Mouse (Mus musculus): Measurements from ENCODE around the gene Hexa. TPM values are rescaled to one million over a fixed set of nuclear protein-coding genes. Genes with fewer than 3 reads are reported as not detected.
A peak's percentile ranks its signal among the peaks of the same experiment; 100 is the strongest.

The Hexa gene
- total and polyA plus RNA-seq, 3 experiments: 44.3 to 54.0 TPM; not detected in 1

- H3K9ac ChIP-seq (ENCODE audit: control insufficient read depth, low read depth, low read length, poor library complexity, severe bottlenecking): no peak within 1 kb of the TSS
- H3K27ac ChIP-seq (ENCODE audit: control insufficient read depth, low read depth, low read length): no peak within 1 kb of the TSS
- H3K4me1 ChIP-seq (ENCODE audit: control insufficient read depth in 1 of 2, insufficient read depth in 2 of 2, low read length in 2 of 2): peaks cover 0 to 19% of the 10 kb centered on the region in 2 experiments; a peak in 2 of 4 replicates
- peaks cover 0 to 5% of the 10 kb centered on the region in 2 experiments; a peak in 2 of 4 replicates for H3K27me3 ChIP-seq (ENCODE audit: control insufficient read depth in 1 of 2, insufficient read depth in 2 of 2, low read length in 2 of 2)
- H3K79me2 ChIP-seq (ENCODE audit: control insufficient read depth, insufficient read depth, low read length, poor library complexity): no peaks in the 10 kb centered on the region
- peak; percentile 98 for DNase-seq (ENCODE audit: low read depth, low spot score)
- peaks cover 0 to 5% of the 10 kb centered on the region in 2 experiments; a peak in 2 of 4 replicates for H3K36me3 ChIP-seq (ENCODE audit: control insufficient read depth in 1 of 2, insufficient read depth in 2 of 2, low read length in 2 of 2)
- H3K9me3 ChIP-seq (replicated peaks; ENCODE audit: insufficient read depth, low read length): no peaks in the 10 kb centered on the region
- TF ChIP-seq ZMIZ1 (IDR thresholded peaks at IDR 0.05; ENCODE audit: low read depth, low read length) (no peak), ETS1 (IDR thresholded peaks at IDR 0.05; ENCODE audit: low read depth, low read length) (peak; percentile 55; the same call in 1 of the 2 replicates), JUND (IDR thresholded peaks at IDR 0.05; ENCODE audit: low read depth, low read length) (no peak), TAL1 (IDR thresholded peaks at IDR 0.05; ENCODE audit: low read length) (no peak), MAX (IDR thresholded peaks at IDR 0.05; ENCODE audit: low read length) (peak; percentile 75), EP300 (IDR thresholded peaks at IDR 0.05; ENCODE audit: low read depth in 1 of 2, low read length in 2 of 2) (peak in 1 of 2 experiments; percentile 3; a peak in 1 of 4 replicates), ZNF384 (IDR thresholded peaks at IDR 0.05; ENCODE audit: low read depth, low read length) (no peak), USF1 (IDR thresholded peaks at IDR 0.05; ENCODE audit: low read depth, low read length) (no peak; the same call in 1 of the 2 replicates), GABPA (IDR thresholded peaks at IDR 0.05; ENCODE audit: low read depth, low read length) (no peak), GATA1 (IDR thresholded peaks at IDR 0.05; ENCODE audit: low read depth, low read length) (peak; percentile 38), POLR2AphosphoS2 (IDR thresholded peaks at IDR 0.05; ENCODE audit: low read length) (no peak), NRF1 (IDR thresholded peaks at IDR 0.05; ENCODE audit: insufficient read depth, low read depth, low read length, poor library complexity, severe bottlenecking) (no peak), RAD21 (IDR thresholded peaks at IDR 0.05; ENCODE audit: low read depth, low read length) (no peak), MAZ (IDR thresholded peaks at IDR 0.05; ENCODE audit: low read depth, low read length) (peak; percentile 84; the same call in 1 of the 2 replicates), E2F4 (IDR thresholded peaks at IDR 0.05; ENCODE audit: borderline replicate concordance, low read depth, low read length) (no peak), SIN3A (IDR thresholded peaks at IDR 0.05; ENCODE audit: low read length) (peak; percentile 94), CHD1 (IDR thresholded peaks at IDR 0.05; ENCODE audit: low read depth, low read length) (no peak), MXI1 (IDR thresholded peaks at IDR 0.05; ENCODE audit: low read depth, low read length) (peak; percentile 97), POLR2AphosphoS5 (IDR thresholded peaks at IDR 0.05; ENCODE audit: borderline replicate concordance, low read depth, low read length) (no peak), KAT2A (conservative IDR thresholded peaks at IDR 0.05; ENCODE audit: low read depth, low read length) (no peak), RCOR1 (IDR thresholded peaks at IDR 0.05; ENCODE audit: low read depth, low read length) (no peak; the same call in 1 of the 2 replicates), MYB (IDR thresholded peaks at IDR 0.05; ENCODE audit: low read depth, low read length) (no peak), TBP (IDR thresholded peaks at IDR 0.05; ENCODE audit: low read depth, low read length) (no peak), MEF2A (IDR thresholded peaks at IDR 0.05; ENCODE audit: extremely low read depth, insufficient replicate concordance, low read depth, low read length, poor library complexity, severe bottlenecking) (no peak), HCFC1 (IDR thresholded peaks at IDR 0.05; ENCODE audit: low read depth, low read length) (0 out of 2 replicates have a peak, but pooled peaks have one; percentile 31), MYC (IDR thresholded peaks at IDR 0.05; ENCODE audit: low read depth, low read length) (no peak), POLR2A (IDR thresholded peaks at IDR 0.05; ENCODE audit: control insufficient read depth in 1 of 2, insufficient read depth in 1 of 2, low read depth in 1 of 2, low read length in 2 of 2, poor library complexity in 1 of 2) (no peak)
- H3K4me3 ChIP-seq (ENCODE audit: control insufficient read depth in 1 of 2, insufficient read depth in 1 of 2, low read depth in 2 of 2, low read length in 2 of 2): peak within 1 kb of the TSS in 1 of 2 experiments; percentile 5; a peak in 2 of 4 replicates
Observed at GRCm38 (mm10) chr9:59577844-59578504, 38.6 kb downstream of the Hexa start, which contains the start of gene Celf6. TSS of gene Celf6 (plus strand) at chr9:59577917.
